Mouse (Mus musculus) WW6 (cell line): Measurements from ENCODE around the gene Pex5l.

Experiments
- DNase-seq: peaks from one replicate; pipeline ENCODE4 v3.0.0-alpha.2; 2013; ENCODE audit warnings: low read depth, low spot score

Gene Pex5l

DNA sequence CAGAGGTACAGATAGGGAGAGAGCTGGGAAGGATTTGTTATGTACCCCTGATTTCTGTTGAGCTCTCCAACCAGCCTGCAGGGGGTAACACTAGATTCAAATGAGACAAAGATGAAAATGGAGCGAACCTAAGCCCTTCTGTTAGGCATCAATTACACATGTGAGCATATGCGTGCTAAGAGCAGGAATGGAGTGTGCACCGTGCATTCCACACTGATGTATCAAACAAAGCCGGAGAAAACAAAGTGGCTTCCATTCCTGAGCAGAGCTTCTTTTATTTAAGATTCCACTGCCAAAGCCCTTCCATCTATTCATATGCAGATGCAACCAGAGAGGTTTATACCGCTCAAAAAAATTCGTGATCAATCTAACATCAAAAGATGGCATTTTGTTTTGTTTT lies 79.5 kb downstream of the Pex5l start:
- no peak for DNase-seq

DNA sequence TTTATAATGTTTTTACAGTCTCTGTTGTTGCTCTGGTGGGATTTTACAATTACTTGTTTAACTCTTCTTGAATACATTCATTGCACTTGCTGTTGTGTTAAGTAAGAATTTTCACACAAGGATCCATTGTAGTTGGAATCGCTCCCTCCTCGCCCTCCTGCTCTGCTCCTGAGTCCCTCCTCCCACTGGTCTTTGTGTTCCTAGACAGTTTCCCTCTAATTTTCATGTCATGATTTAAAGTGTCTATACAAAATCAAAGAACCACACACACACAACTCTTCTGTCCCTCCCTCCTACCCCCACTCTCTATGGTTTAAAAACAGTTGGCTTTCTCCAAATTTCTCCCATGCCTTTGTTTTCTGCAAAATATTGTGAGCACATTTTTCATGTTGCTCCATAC lies 81.6 kb downstream of the Pex5l start:
- no peak for DNase-seq

DNA sequence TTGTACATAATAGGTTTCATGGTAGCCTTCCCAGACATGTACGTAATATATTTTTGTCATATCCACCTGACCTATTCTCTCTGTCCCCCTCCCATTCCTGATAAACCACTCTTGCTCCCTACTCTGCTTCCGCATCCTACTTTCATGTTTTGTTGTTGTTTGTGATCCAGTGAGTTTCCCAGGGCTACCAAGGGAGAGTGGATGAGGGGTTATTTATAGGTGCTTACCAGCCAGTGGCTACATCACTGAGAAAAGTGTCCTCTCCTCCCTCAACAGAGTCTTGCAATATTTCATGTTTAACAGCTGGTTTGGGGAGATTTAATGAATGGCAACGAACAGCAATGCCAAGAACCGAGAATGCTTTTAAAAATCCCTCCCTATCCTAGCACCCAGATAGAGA lies 82.0 kb downstream of the Pex5l start:
- no peak for DNase-seq

DNA sequence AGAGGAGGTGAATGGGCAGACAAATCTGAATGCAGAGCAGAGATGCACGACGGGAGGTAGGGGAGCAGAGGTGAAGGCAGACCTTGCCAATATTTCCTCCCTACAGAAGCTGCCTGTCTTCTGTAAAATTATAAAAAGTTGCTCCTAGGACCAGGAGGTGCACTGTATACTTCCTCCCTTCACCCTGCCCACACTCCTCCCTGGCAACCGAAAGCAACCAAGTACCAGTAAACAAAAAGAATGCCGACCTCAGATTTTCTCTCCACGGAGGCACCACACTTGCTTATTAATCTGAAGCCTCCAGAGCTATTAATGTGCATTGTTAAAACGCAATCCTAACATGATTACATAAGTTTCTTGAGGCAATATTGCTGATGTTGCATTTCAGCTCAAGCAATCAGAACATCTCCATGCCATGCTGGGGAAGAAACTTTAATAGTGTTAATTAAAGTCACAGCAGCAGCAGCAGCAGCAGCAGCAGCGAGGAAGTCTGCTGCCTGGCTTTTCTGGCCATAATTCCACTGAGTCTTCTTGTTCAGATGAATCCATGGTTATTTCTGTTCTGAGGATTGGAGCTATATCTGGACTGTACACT lies 82.6 kb downstream of the Pex5l start:
- DNase-seq: no peak

DNA sequence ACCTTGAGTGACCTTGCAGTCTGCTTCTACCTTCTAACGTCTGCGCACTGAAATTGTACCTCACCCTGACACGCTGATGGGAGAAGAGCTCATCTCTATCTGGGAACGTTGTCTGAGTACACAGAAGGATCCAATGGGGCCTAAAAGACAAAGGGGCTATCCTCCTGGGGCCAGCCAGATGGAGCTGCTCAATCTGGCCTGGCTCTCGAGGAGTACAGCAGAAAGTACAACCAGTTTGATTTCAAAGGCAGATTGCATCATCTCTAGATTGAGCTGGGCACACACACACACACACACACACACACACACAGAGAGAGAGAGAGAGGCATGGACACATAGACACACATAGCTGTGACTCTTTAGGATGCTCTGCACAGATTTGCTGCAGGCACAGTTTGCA lies 94.7 kb downstream of the Pex5l start:
- no peak for DNase-seq

DNA sequence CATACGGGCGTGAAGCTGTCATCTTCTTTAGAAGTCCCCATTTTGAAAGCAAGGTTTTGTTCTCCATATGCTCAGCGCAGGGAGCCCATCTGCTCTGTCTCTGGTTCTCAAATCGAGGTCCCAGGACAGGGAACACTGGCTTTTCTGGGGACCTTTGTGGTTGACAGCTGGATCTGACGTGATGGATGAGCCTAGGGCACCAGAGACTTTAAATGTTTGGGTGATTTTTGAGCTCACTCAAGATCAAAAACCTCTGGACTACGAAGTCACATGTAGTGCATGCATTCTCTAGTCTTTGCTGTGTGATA lies 98.3 kb downstream of the Pex5l start:
- DNase-seq: no peak

DNA sequence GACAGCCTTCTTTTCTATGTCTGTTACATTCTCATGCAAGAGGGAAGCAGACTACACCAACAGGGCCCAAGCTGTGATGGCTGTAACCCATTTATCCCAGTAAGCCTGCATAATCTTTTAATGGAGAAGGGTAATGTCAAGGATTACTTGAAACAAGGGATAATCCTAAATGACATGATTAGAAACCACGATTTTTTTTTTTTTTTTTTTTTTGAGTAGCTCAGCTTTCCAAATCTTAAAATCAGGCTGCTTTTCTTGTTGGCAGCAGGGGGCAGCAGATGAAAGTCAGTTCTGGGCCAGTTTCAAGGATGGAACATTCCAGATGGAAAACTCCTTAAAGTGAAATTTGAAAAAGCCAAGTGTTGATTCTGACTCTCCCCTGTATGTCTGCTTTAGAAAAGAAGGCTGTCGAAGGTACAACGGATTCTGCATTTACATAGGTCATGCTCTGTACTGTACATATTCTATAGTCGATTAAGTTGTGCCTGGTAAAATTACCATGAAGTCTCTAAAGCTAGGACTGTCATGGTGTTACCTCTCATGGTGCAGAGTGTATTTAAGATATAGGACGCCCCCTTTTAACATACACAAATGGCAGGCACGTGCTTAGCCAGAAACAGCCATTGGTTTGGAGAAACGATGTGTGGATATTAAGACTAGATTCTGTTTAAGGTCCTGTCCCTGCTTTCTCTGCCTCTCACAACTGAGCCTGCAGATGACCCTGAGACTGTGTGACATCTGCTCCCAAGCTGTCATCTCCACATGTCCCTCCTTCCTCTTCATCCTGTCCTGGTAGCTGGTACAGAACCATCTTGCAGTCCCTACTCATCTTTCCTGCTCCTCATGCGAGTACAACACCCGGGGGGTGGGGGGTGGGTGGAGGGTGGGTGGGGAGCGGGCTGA lies 98.9 kb downstream of the Pex5l start:
- DNase-seq: no peak

DNA sequence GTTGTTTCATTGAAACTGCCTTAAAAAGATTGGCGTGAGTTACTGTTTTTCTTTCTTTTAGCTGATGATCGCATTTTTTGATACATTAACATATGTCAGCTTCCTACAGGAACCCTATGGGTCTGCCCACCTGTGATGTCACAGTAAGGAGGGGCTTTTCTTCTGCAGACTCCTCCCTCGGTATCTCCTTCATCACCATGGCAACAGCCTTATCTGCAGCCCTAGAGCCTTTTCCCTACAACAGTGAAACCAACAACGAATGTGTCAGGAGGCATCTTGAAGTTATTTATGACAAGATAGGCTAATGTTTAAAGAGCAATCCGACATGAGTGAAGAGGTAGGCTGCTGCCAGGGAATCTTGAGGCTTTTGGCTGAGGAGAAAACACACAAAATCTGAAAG lies 118.5 kb downstream of the Pex5l start:
- DNase-seq: no peak

DNA sequence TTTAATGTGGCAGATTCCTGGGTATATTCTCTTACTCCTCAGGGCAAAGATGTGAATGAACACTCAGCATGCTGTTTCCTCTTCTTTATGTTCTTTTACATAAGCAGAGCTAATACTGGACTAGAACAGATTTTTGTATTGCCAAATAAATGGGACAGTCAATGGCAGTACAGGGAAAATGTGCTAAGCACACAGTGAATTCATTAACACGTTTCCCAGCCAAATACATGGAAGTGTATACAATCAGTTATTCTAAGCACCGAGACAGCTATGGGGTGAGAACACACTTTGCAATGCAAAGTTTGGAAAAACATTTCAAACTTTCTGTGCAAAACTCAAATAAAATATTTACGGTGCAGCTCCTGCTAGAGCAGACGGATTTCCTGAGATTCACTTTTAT lies 139.1 kb downstream of the Pex5l start:
- DNase-seq: no peak

DNA sequence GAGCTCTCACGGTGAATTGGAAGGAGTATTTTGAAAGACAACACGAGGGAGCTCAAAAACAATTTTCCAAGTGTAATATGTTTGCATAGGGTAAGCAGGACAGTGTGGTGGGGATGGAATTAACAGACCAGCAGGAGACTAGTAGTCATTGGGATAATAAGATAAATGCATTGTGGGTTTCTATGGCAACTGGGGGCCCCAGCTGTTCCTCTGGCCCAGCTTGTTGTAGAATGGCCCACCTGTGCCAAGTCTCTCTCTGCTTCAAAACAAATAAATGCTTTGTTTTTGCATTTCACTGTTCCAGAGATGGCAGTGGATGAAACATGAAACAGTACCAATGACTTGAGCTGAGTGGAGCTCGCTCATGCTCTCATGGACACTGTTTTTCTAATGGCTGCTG lies 141.3 kb downstream of the Pex5l start:
- DNase-seq: no peak

DNA sequence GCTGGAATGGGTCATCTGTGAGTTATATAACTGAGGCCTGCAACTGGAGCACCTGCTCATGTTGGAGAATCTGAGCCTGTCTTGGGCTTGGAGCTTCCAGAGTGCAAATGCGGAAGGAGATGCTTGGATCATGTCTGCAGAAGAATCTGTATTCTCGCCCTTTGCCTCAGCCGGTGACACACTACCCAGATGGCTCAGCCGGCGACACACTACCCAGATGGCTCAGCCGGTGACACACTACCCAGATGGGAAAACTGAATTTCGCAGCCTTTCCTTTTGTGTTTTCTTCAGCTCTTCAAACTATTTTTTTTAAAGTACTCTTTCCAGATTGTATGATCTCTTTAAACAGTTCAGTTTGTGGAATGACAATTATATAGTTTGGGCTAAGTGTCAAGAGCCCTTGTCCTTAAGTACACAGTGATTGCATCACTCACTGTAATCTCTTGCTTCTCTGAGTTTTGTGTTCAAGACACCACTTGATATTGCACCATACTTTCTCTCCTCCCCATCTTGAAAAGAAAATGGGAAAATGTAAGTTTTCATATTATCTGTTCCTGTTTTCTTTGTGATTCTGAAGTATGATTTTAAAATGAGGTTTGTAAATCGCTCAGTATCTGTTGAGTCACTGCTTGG lies 142.5 kb downstream of the Pex5l start:
- DNase-seq: no peak

DNA sequence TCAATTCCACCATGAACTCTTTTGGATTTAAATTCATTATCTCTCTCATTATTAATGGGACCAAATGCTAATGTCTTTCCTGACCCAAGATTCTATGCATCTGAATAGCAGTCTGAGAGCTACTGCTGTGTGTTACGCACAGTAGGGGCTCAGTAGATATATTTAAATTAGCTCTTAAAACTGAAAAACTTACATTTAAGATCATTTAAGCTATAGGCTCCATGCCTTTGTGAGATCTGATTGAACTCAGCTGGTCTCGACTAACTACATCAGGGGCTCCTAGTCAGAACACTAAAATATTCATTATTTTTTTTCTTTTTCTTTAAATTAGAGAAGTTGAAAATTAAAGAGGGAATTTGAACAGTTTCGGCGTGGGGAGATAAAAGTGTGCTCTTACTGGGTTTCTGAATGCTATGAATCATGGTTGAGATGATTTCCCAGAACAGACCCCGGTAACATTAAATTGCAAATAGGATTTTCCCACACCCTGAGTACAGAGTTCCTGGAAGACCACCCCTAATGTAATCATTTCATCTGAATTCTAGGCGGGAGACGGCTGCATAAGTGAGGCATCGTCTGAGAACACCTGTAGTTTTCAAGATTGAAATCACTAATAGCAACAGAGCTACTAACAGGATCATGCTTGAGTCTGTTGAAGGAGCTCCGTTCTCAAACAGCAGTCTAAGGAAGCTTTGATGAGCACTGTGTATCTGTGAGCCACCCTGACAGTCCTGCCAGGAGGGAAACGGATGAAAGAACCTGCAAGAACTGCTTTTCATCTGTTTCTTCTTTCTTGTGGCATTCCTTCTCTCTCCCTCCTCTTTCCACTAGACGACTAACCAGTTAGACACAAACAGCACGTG lies 151.1 kb downstream of the Pex5l start:
- DNase-seq: no peak

DNA sequence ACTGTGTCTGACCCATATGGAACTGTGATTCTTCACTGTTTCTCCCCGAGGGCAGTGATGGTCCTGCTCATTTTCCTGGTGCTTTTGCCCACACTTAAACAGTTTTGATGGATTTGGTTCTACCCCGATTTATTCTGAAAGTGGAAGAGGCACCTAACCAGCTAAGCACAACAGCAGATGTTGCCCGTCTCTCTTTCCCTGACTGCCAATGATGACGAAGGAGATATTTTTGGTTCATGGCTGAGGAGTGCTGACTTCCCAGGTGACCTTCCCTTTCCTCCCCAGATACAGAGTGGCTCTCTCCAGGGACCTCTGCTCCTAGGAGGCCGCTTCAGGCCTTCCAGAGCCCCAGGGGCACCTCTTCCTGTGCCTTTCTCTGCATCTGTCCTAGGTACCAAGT lies 155.2 kb downstream of the Pex5l start:
- DNase-seq: no peak

DNA sequence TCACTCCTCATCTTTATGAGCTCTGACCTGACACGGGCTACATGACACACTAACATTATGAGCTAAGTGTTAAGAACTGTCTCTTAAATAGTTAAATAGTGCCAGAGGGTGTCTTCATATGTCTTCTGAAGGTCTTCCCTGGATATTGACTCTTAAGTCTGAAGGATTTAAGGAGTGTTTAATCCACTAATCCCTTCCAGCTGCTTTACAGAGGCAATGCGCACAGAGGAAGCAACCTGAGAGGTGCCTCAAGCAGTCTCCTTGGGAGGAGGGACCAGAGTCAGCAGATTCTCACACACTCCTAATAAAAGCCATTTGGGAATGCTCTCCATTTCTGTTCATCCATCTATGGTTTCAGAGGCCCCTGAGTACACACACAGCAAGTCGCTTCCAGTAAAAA lies 157.9 kb downstream of the Pex5l start:
- no peak for DNase-seq

DNA sequence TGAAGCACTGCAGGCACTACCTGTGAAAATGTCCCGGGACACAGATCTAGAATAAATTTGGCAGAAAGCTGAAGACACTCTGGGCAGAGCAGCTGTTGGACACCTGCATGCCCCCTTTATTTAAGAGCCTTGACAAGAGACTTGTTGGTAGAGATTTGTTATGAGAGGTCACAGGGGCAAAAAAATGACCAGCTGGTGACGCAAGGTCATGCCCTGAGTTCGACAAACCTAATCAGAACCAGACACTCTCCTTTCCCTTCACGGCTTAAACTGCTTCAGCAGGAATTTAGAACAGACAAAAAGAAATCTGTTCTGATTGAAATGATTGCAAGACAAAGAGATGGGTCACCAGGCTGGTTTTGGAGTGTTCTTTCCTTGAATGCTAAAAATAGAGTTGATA lies 163.1 kb downstream of the Pex5l start:
- DNase-seq: no peak

DNA sequence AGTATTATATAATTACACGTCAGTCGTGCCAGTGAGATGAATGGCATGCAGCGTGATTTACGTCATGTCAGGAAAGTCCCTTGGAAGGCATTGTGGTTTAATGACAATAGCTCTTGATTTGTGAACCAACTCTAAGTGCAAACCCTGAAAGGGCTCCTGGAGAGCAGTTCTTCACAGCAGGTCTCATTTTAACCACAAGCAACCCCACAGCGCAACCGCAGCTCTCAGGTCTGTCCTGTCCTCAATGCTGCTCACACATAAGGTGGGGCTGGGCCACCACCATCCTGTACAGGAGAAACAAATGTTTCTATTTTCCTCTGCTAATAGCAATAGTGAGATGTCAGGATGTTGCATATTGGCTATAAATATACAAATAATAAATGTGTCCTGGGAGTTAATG lies 163.8 kb downstream of the Pex5l start:
- no peak for DNase-seq

DNA sequence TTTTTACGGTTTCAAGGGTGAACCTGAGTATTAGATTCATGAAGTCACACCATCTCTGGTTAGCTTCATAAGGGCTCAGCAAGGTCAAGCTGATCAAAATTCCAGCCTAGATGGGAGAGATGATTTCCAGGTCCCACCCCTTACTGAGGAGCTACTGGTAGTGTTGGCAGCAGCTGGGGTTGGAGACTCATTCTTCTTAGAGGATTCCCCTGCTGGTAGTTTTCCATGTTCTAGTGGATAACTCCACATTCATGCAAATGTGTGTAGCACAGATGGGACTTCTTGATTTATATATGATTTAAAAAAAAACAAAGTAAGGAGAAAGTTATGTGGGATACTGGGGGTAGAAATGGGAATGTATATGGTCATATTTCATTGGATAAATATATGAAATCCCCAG lies 172.8 kb downstream of the Pex5l start:
- DNase-seq: no peak

DNA sequence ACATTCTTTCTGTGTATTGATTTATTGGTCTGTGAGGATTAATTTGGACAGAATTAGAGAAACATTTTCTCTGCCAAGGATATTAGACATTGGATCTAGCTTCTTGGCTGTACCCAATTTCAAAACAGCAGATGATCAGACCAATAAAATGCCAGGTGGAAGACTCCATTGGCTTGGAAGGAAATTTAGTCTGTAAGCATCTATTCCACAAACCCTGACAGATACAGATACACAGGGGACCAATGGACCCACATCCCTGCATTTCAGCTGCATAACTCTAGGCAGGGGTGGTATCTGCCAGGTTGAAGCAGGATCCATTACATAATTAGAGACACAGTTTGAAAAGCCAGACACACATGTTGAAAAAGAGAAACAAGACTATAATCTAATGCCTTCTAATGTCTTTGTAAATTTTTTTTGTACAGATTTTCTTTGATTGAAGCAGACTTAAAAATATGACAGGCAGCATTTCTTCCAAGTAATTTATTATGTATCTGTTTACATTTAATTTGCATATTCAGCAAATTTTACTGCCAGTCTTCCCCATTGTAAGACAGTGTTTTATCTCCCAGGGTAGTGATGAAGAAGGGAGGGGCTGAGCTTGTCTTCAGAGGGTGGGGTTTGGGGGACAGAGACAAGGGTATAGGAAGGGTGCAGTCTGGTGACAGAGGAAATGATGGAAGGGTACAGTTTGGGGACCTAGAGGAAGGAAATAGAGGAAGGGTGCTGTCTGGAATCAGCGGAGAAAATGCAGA lies 174.2 kb downstream of the Pex5l start:
- DNase-seq: no peak

DNA sequence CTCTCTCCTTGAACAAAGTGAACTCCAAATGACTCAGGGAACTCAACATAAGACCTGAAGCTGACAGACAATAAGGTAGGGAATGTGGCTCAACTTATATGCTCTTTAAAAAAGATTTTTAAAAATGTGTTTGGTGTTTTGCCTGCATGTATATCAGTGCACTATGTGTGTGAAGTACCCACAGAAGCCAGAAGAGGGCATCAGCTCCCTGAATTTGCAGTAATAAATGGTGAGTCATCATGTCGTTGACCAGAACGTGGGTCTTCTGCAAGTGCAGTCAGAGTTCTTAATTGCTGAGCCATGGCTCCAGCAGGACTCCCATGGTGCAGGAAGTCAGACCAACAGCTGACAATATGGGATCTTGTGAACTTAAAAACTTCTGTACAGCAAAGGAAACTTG lies 177.5 kb downstream of the Pex5l start:
- peak; percentile 11 for DNase-seq

DNA sequence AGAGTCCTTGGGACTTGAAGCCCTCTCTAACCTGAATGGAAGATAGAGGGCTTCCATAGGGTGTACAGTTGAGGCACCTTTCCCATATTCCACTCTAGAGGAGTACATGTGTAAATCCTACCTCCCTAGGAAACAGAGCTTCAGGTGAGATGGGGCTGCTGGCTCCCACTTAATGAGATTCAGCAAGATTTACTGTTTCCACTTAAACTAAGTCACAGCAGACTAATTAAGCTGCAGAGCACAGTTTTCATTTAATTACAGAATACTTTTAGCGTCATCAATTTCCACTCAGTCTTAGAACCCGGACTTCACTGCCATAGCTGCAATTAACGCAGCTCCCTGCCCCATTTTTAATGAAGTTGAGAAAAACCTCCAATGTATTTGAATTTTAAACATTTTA lies 181.6 kb downstream of the Pex5l start:
- no peak for DNase-seq

DNA sequence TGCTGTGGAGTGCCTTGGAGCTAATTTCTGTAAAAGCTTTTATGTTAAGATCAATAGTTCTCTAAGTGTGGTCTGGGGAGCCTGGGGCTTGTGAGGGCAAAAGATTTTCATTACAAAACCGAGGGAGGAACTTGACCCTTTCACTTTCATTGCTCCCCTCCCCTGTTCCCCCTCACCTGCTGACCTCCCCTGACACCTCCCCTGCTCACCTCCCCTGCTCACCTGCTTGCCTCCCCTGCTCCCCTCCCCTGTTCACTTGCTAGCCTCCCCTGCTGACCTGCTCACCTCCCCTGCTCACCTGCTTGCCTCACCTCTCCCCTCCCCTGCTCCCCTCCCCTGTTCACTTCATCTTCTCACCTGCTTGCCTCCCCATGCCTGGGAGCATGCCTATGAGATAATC lies 191.7 kb downstream of the Pex5l start:
- DNase-seq: no peak

DNA sequence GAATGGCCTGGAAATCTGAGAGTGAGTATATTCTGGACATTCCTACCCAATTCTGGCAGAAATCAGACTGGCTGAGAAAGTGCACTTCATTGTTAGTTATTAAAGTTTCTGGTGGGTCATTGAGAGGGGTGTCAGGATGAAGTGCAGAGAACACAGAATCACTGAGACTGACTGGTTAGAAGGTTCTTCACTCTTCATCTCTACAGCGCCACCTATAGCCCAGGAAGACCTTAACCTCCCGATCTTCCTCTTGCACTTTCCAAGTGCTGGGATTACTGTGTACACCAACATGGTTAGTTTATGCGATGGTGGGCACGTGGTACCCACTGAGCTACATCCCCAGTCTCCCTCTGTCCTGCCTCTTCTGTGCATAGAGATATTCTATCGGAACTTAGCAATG lies 195.6 kb downstream of the Pex5l start:
- DNase-seq: peak; percentile 22
